Comparison of ENCODE assay signal across 31 mouse cellular contexts in genomic region chr12:84624601-84625000, GRCm38 (mm10). TPM values are rescaled to one million over a fixed set of nuclear protein-coding genes. Genes with fewer than 3 reads are reported as not detected.
DNase-seq lines count a peak whose midpoint lies in the region; ATAC-seq lines count a peak whose summit lies in the region.
"Had no signal": no experiment of that assay in that cellular context is flagged by ENCODE, and none has a peak within 500 bp of the region (broad histone marks: within the 10 kb centered on the region; RNA-seq: fewer than 3 reads in every experiment).

No protein-coding gene starts in this region.

- no peak overlapping the region for H3K4me3 ChIP-seq in forebrain, embryonic 13.5 days
- H3K4me3 ChIP-seq in forebrain, embryonic 10.5 days = no peak overlapping the region
- H3K4me3 ChIP-seq in hindbrain, embryonic 13.5 days = no peak overlapping the region
- no peak overlapping the region for H3K4me3 ChIP-seq in hindbrain, embryonic 11.5 days (ENCODE audit: low read depth, low read length)
- H3K4me3 ChIP-seq in neural tube, embryonic 14.5 days (ENCODE audit: low read depth, low read length) = no peak overlapping the region
- H3K4me3 ChIP-seq in neural tube, embryonic 15.5 days (replicated peaks) = no peak overlapping the region
- H3K4me3 ChIP-seq: erythroblast, embryonic 14.5 days; midbrain, embryonic 15.5 days had no signal

- no peaks in the 10 kb centered on the region for H3K36me3 ChIP-seq in forebrain, embryonic 13.5 days (ENCODE audit: poor library complexity, severe bottlenecking)
- no peaks in the 10 kb centered on the region for H3K36me3 ChIP-seq in forebrain, embryonic 10.5 days (replicated peaks)
- H3K36me3 ChIP-seq in hindbrain, embryonic 13.5 days = no peaks in the 10 kb centered on the region
- H3K36me3 ChIP-seq in hindbrain, embryonic 11.5 days (ENCODE audit: control insufficient read depth, insufficient read depth, low read length) = no peaks in the 10 kb centered on the region
- H3K36me3 ChIP-seq in neural tube, embryonic 14.5 days (ENCODE audit: control insufficient read depth, insufficient read depth, low read length) = no peaks in the 10 kb centered on the region
- no peaks in the 10 kb centered on the region for H3K36me3 ChIP-seq in neural tube, embryonic 15.5 days
- H3K36me3 ChIP-seq: midbrain, embryonic 15.5 days; neural tube, embryonic 12.5 days had no signal

- no peak overlapping the region for H3K9ac ChIP-seq in forebrain, embryonic 13.5 days
- 0 out of 2 replicates have a peak overlapping the region, but pooled peaks have one; percentile 51 for H3K9ac ChIP-seq in hindbrain, embryonic 13.5 days
- no peak overlapping the region for H3K9ac ChIP-seq in hindbrain, embryonic 11.5 days (ENCODE audit: low read depth, low read length)
- no peak overlapping the region for H3K9ac ChIP-seq in neural tube, embryonic 14.5 days (replicated peaks; ENCODE audit: low read depth, low read length)
- H3K9ac ChIP-seq in neural tube, embryonic 15.5 days (replicated peaks) = no peak overlapping the region
- H3K9ac ChIP-seq: liver, embryonic 14.5 days; midbrain, embryonic 15.5 days had no signal

- peak overlapping the region; percentile 32 for H3K27ac ChIP-seq in forebrain, embryonic 13.5 days
- no peak overlapping the region for H3K27ac ChIP-seq in forebrain, embryonic 10.5 days
- H3K27ac ChIP-seq in hindbrain, embryonic 13.5 days = no peak overlapping the region
- H3K27ac ChIP-seq in hindbrain, embryonic 11.5 days (ENCODE audit: low read depth, low read length) = no peak overlapping the region
- H3K27ac ChIP-seq in neural tube, embryonic 14.5 days (ENCODE audit: low read depth, low read length) = no peak overlapping the region
- H3K27ac ChIP-seq in neural tube, embryonic 15.5 days (replicated peaks) = no peak overlapping the region
- H3K27ac ChIP-seq: liver, embryonic 14.5 days; midbrain, embryonic 15.5 days; neural tube, embryonic 12.5 days had no signal

- no peaks in the 10 kb centered on the region for H3K9me3 ChIP-seq in forebrain, embryonic 13.5 days (replicated peaks)
- H3K9me3 ChIP-seq in forebrain, embryonic 10.5 days = no peaks in the 10 kb centered on the region
- H3K9me3 ChIP-seq in hindbrain, embryonic 13.5 days = no peaks in the 10 kb centered on the region
- no peaks in the 10 kb centered on the region for H3K9me3 ChIP-seq in hindbrain, embryonic 11.5 days (ENCODE audit: control insufficient read depth, low read length)
- H3K9me3 ChIP-seq in neural tube, embryonic 14.5 days (ENCODE audit: control insufficient read depth, low read length) = no peaks in the 10 kb centered on the region
- no peaks in the 10 kb centered on the region for H3K9me3 ChIP-seq in neural tube, embryonic 15.5 days (replicated peaks)
- H3K9me3 ChIP-seq: midbrain, embryonic 15.5 days; neural tube, embryonic 12.5 days had no signal

- peaks cover 4% of the 10 kb centered on the region; the same call in 1 of the 2 replicates for H3K27me3 ChIP-seq in forebrain, embryonic 13.5 days
- peaks cover 34% of the 10 kb centered on the region for H3K27me3 ChIP-seq in forebrain, embryonic 10.5 days (ENCODE audit: poor library complexity, severe bottlenecking)
- peaks cover 19% of the 10 kb centered on the region for H3K27me3 ChIP-seq in hindbrain, embryonic 13.5 days
- peaks cover 5% of the 10 kb centered on the region; the same call in 1 of the 2 replicates for H3K27me3 ChIP-seq in hindbrain, embryonic 11.5 days (ENCODE audit: control insufficient read depth, insufficient read depth, low read length)
- H3K27me3 ChIP-seq in neural tube, embryonic 14.5 days (ENCODE audit: control insufficient read depth, insufficient read depth, low read length) = no peaks in the 10 kb centered on the region
- no peaks in the 10 kb centered on the region; the same call in 1 of the 2 replicates for H3K27me3 ChIP-seq in neural tube, embryonic 15.5 days (replicated peaks)
- H3K27me3 ChIP-seq: midbrain, embryonic 15.5 days had no signal

- DNase-seq in forebrain, embryonic 10.5 days (ENCODE audit: extremely low spot score, low spot score) = no peak
- no peak for DNase-seq in hindbrain, embryonic 11.5 days (ENCODE audit: low spot score)
- no peak for DNase-seq in thymus, postnatal 0 days (ENCODE audit: low spot score)
- no peak for DNase-seq in heart, postnatal 4 days
- DNase-seq: adrenal gland, postnatal 14 days; cerebellum, adult 11-12 months; gastrocnemius, postnatal 14 days; heart, postnatal 14 days; kidney, adult 18-20 months; kidney, postnatal 14 days; liver; lung, adult 2 months; lung, postnatal 10 days; right cerebral cortex, postnatal 14 days had no signal

- ATAC-seq in forebrain, embryonic 13.5 days = no peak
- ATAC-seq in hindbrain, embryonic 13.5 days (ENCODE audit: low FRiP score) = no peak
- ATAC-seq in hindbrain, embryonic 11.5 days (ENCODE audit: low FRiP score) = no peak
- no peak for ATAC-seq in neural tube, embryonic 14.5 days (ENCODE audit: low read depth)
- no peak for ATAC-seq in neural tube, embryonic 15.5 days (ENCODE audit: low FRiP score)
- ATAC-seq: midbrain, embryonic 15.5 days had no signal

- peak overlapping the region; percentile 49; the same call in 1 of the 2 replicates for H3K4me2 ChIP-seq in forebrain, embryonic 13.5 days
- no peak overlapping the region for H3K4me2 ChIP-seq in hindbrain, embryonic 13.5 days
- H3K4me2 ChIP-seq in hindbrain, embryonic 11.5 days (replicated peaks; ENCODE audit: low read depth, low read length) = no peak overlapping the region
- H3K4me2 ChIP-seq in neural tube, embryonic 14.5 days (ENCODE audit: low read depth, low read length) = peak overlapping the region; percentile 30; the same call in 1 of the 2 replicates
- no peak overlapping the region for H3K4me2 ChIP-seq in neural tube, embryonic 15.5 days

- peaks cover 14% of the 10 kb centered on the region for H3K4me1 ChIP-seq in forebrain, embryonic 13.5 days
- H3K4me1 ChIP-seq in forebrain, embryonic 10.5 days = peaks cover 17% of the 10 kb centered on the region
- peaks cover 9% of the 10 kb centered on the region for H3K4me1 ChIP-seq in hindbrain, embryonic 13.5 days (replicated peaks)
- H3K4me1 ChIP-seq in hindbrain, embryonic 11.5 days (replicated peaks; ENCODE audit: control insufficient read depth, insufficient read depth, low read length) = no peaks in the 10 kb centered on the region; the same call in 1 of the 2 replicates
- peaks cover 9% of the 10 kb centered on the region; the same call in 1 of the 2 replicates for H3K4me1 ChIP-seq in neural tube, embryonic 14.5 days (ENCODE audit: control insufficient read depth, insufficient read depth, low read length)
- peaks cover 12% of the 10 kb centered on the region for H3K4me1 ChIP-seq in neural tube, embryonic 15.5 days

- 20% methylated on average over 8 of the region's 8 CpGs for WGBS in forebrain, embryonic 13.5 days
- WGBS in forebrain, embryonic 10.5 days = 16% methylated on average over 8 of the region's 8 CpGs
- WGBS in hindbrain, embryonic 13.5 days = 29% methylated on average over 8 of the region's 8 CpGs
- WGBS in hindbrain, embryonic 11.5 days = 25% methylated on average over 8 of the region's 8 CpGs
- 37% methylated on average over 8 of the region's 8 CpGs for WGBS in neural tube, embryonic 14.5 days
- WGBS in neural tube, embryonic 15.5 days = 40% methylated on average over 8 of the region's 8 CpGs

RNA-seq across cellular contexts. Expression of gene Abcd4, which starts 7.4 kb away (rescaled TPM):
- 13.9 and 14.7 TPM in 2 replicates for polyA plus RNA-seq in forebrain, embryonic 13.5 days (2015; fragmentation: Nextera tagmentation; extraction: Ambion mirVana)
- 12.7 and 12.8 TPM in 2 replicates for polyA plus RNA-seq in forebrain, embryonic 10.5 days (2016; fragmentation: Nextera tagmentation; extraction: Ambion mirVana)
- polyA plus RNA-seq in hindbrain, embryonic 13.5 days (2015; fragmentation: Nextera tagmentation; extraction: Ambion mirVana) = 12.4 and 13.8 TPM in 2 replicates
- 6.4 and 7.9 TPM in 2 replicates for polyA plus RNA-seq in hindbrain, embryonic 11.5 days (2014; fragmentation: Nextera tagmentation; extraction: Ambion mirVana)
- 11.2 and 13.1 TPM in 2 replicates for polyA plus RNA-seq in neural tube, embryonic 14.5 days (2014; fragmentation: Nextera tagmentation; extraction: Ambion mirVana)
- polyA plus RNA-seq in neural tube, embryonic 15.5 days (2015; fragmentation: Nextera tagmentation; extraction: Ambion mirVana) = 14.0 and 14.3 TPM in 2 replicates
- polyA plus RNA-seq in thymus, postnatal 0 days (2015; fragmentation: Nextera tagmentation; extraction: Ambion mirVana) = 7.4 and 10.0 TPM in 2 replicates
- 1 to 10 TPM; 5.8 to 6.0 TPM for total RNA-seq in heart, postnatal 4 days (2021)

RNA-seq across cellular contexts. Expression of gene Vrtn, which starts 16.2 kb away (rescaled TPM):
- not detected in 2 replicates for polyA plus RNA-seq in forebrain, embryonic 13.5 days (2015; fragmentation: Nextera tagmentation; extraction: Ambion mirVana)
- not detected in 2 replicates for polyA plus RNA-seq in forebrain, embryonic 10.5 days (2016; fragmentation: Nextera tagmentation; extraction: Ambion mirVana)
- not detected in 2 replicates for polyA plus RNA-seq in hindbrain, embryonic 13.5 days (2015; fragmentation: Nextera tagmentation; extraction: Ambion mirVana)
- polyA plus RNA-seq in hindbrain, embryonic 11.5 days (2014; fragmentation: Nextera tagmentation; extraction: Ambion mirVana) = not detected in 2 replicates
- not detected in 2 replicates for polyA plus RNA-seq in neural tube, embryonic 14.5 days (2014; fragmentation: Nextera tagmentation; extraction: Ambion mirVana)
- 0.37 TPM in 1 of 2 replicates, not detected in the other for polyA plus RNA-seq in neural tube, embryonic 15.5 days (2015; fragmentation: Nextera tagmentation; extraction: Ambion mirVana)
- 0.15 and 0.17 TPM in 2 replicates for polyA plus RNA-seq in thymus, postnatal 0 days (2015; fragmentation: Nextera tagmentation; extraction: Ambion mirVana)
- total RNA-seq in heart, postnatal 4 days (2021) = not detected
- total RNA-seq: adrenal gland, postnatal 14 days; gastrocnemius, postnatal 14 days; granulocyte monocyte progenitor cell, adult 5-6 weeks; heart, postnatal 14 days; layer of hippocampus, postnatal 10 days; left cerebral cortex, adult 18-20 months; left cerebral cortex, postnatal 14 days had no signal
- polyA plus RNA-seq: embryonic facial prominence, embryonic 14.5 days; erythroblast, embryonic 14.5 days; heart, embryonic 14.5 days; limb, embryonic 11.5 days; liver, embryonic 14.5 days; lung, adult 2 months; neural tube, embryonic 12.5 days; small intestine, adult 2 months; stomach, embryonic 14.5 days had no signal

RNA-seq across cellular contexts. Expression of gene Vsx2, which starts 55.0 kb away (rescaled TPM):
- polyA plus RNA-seq in forebrain, embryonic 13.5 days (2015; fragmentation: Nextera tagmentation; extraction: Ambion mirVana) = not detected in 2 replicates
- 1.2 and 2.2 TPM in 2 replicates for polyA plus RNA-seq in forebrain, embryonic 10.5 days (2016; fragmentation: Nextera tagmentation; extraction: Ambion mirVana)
- 5.4 and 10.1 TPM in 2 replicates for polyA plus RNA-seq in hindbrain, embryonic 13.5 days (2015; fragmentation: Nextera tagmentation; extraction: Ambion mirVana)
- polyA plus RNA-seq in hindbrain, embryonic 11.5 days (2014; fragmentation: Nextera tagmentation; extraction: Ambion mirVana) = 5.6 and 10.1 TPM in 2 replicates
- polyA plus RNA-seq in neural tube, embryonic 14.5 days (2014; fragmentation: Nextera tagmentation; extraction: Ambion mirVana) = 7.2 and 8.0 TPM in 2 replicates
- polyA plus RNA-seq in neural tube, embryonic 15.5 days (2015; fragmentation: Nextera tagmentation; extraction: Ambion mirVana) = 5.7 and 6.0 TPM in 2 replicates
- polyA plus RNA-seq in thymus, postnatal 0 days (2015; fragmentation: Nextera tagmentation; extraction: Ambion mirVana) = 0.27 and 0.35 TPM in 2 replicates
- not detected for total RNA-seq in heart, postnatal 4 days (2021)
- total RNA-seq: adrenal gland, postnatal 14 days; gastrocnemius, postnatal 14 days; granulocyte monocyte progenitor cell, adult 5-6 weeks had no signal
- polyA plus RNA-seq: erythroblast, embryonic 14.5 days; heart, embryonic 14.5 days; liver, embryonic 14.5 days; lung, adult 2 months; small intestine, adult 2 months; stomach, embryonic 14.5 days had no signal

Comparison
In these comparisons a context has a peak if more than half of its experiments do, and no peak if none do; other contexts are left out.
1. H3K4me2 ChIP-seq: peak in forebrain, embryonic 13.5 days (single experiment) and neural tube, embryonic 14.5 days (single experiment); none in hindbrain, embryonic 13.5 days (single experiment), hindbrain, embryonic 11.5 days (single experiment) and neural tube, embryonic 15.5 days (single experiment).